9 mouse cellular contexts compared by ENCODE assay signal in genomic region chr3:127694802-127695771, GRCm38 (mm10).
DNase-seq lines count a peak whose midpoint lies in the region; ATAC-seq and TF ChIP-seq lines count a peak whose summit lies in the region.
"Had no signal": no experiment of that assay in that cellular context is flagged by ENCODE, and none has a peak within 500 bp of the region (broad histone marks: within the 10 kb centered on the region; RNA-seq: fewer than 3 reads in every experiment).

No protein-coding gene starts in this region.

- H3K4me3 ChIP-seq in lung, embryonic 14.5 days (ENCODE audit: low read depth, low read length), result peak overlapping the region; percentile 19
- peak overlapping the region; percentile 40 for H3K4me3 ChIP-seq in hindbrain, postnatal 0 days (ENCODE audit: low read length)

- TF ChIP-seq CTCF in lung, embryonic 14.5 days (IDR thresholded peaks at IDR 0.05; ENCODE audit: low read depth), result no peak
- TF ChIP-seq CTCF in hindbrain, postnatal 0 days (IDR thresholded peaks at IDR 0.05; ENCODE audit: low read depth), result no peak

- H3K9ac ChIP-seq in lung, embryonic 14.5 days, result no peak overlapping the region
- 0 out of 2 replicates have a peak overlapping the region, but pooled peaks have one; percentile 28 for H3K9ac ChIP-seq in hindbrain, postnatal 0 days (replicated peaks; ENCODE audit: low read length)

- peak overlapping the region; percentile 56 for H3K4me2 ChIP-seq in lung, embryonic 14.5 days
- peak overlapping the region; percentile 59 for H3K4me2 ChIP-seq in hindbrain, postnatal 0 days (ENCODE audit: low read depth, low read length)

- WGBS in lung, embryonic 14.5 days, result 13% methylated on average over 43 of the region's 43 CpGs
- 8% methylated on average over 43 of the region's 43 CpGs for WGBS in hindbrain, postnatal 0 days

- H3K9me3 ChIP-seq in lung, embryonic 14.5 days (ENCODE audit: low read depth, low read length), result no peaks in the 10 kb centered on the region
- H3K9me3 ChIP-seq in hindbrain, postnatal 0 days (ENCODE audit: low read length), result no peaks in the 10 kb centered on the region

- H3K4me1 ChIP-seq in lung, embryonic 14.5 days (ENCODE audit: insufficient read depth), result no peaks in the 10 kb centered on the region
- H3K4me1 ChIP-seq in hindbrain, postnatal 0 days (ENCODE audit: insufficient read depth, low read length), result peaks cover 2% of the 10 kb centered on the region; the same call in 1 of the 2 replicates

- ATAC-seq in lung, embryonic 14.5 days (ENCODE audit: insufficient read depth), result no peak
- ATAC-seq in hindbrain, postnatal 0 days, result no peak

- peaks cover 11% of the 10 kb centered on the region; the same call in 1 of the 2 replicates for H3K27me3 ChIP-seq in lung, embryonic 14.5 days (ENCODE audit: insufficient read depth, low read length)
- H3K27me3 ChIP-seq in hindbrain, postnatal 0 days (ENCODE audit: insufficient read depth, low read length), result no peaks in the 10 kb centered on the region; the same call in 1 of the 2 replicates

- no peaks in the 10 kb centered on the region for H3K36me3 ChIP-seq in lung, embryonic 14.5 days (ENCODE audit: insufficient read depth)
- no peaks in the 10 kb centered on the region for H3K36me3 ChIP-seq in hindbrain, postnatal 0 days (ENCODE audit: insufficient read depth, low read length)

- H3K27ac ChIP-seq in lung, embryonic 14.5 days (ENCODE audit: low read depth), result no peak overlapping the region
- H3K27ac ChIP-seq in hindbrain, postnatal 0 days, result no peak overlapping the region

- DNase-seq in cerebellum, postnatal 10 days, result peak; percentile 33 to 37
- DNase-seq in cerebellum, postnatal 36 days, result no peak
- no peak for DNase-seq in lung, embryonic 14.5 days
- no peak for DNase-seq in lung, postnatal 10 days
- peak; percentile 15 for DNase-seq in hindbrain, postnatal 0 days (ENCODE audit: low spot score)
- peak; percentile 75 for DNase-seq in retina, embryonic 14.5 days (ENCODE audit: low spot score)
- no peak for DNase-seq in urinary bladder, postnatal 4 days (ENCODE audit: low spot score in 2 of 2)
- DNase-seq in liver, result no peak
- DNase-seq: gastrocnemius, postnatal 36 days had no signal

Comparison
In these comparisons a context has a peak if more than half of its experiments do, and no peak if none do; other contexts are left out.
1. DNase-seq: peak in cerebellum, postnatal 10 days (2 of 2), hindbrain, postnatal 0 days (single experiment) and retina, embryonic 14.5 days (single experiment); none in cerebellum, postnatal 36 days (0 of 2), lung, embryonic 14.5 days (single experiment), lung, postnatal 10 days (single experiment), urinary bladder, postnatal 4 days (0 of 2) and liver (single experiment).